Mouse (Mus musculus) frontal cortex, adult (tissue): ENCODE data around the gene Izumo4.
A peak's percentile ranks its signal among the peaks of the same experiment; 100 is the strongest.

ENCODE experiments used
- ATAC-seq: cut with Nextera tagmentation; 2 replicates; pipeline ENCODE4 v1.9.2; 2017; ENCODE audit warnings: mild to moderate bottlenecking, moderate library complexity, mixed read lengths; ENCODE audit not compliant: low TSS enrichment

Gene Izumo4

GRCm38 (mm10) chr10:80701721-80702535, at the start of gene Izumo4, which contains the start of gene Mob3a:
Gene Izumo4, plus strand, starts transcription at chr10:80702184.
Gene Mob3a, minus strand, starts transcription at chr10:80701977.
- peak; percentile 89 for ATAC-seq

GRCm38 (mm10) chr10:80653156-80653720, 48.7 kb upstream of the Izumo4 start:
- no peak for ATAC-seq

GRCm38 (mm10) chr10:80654866-80655265, 47.1 kb upstream of the Izumo4 start:
- ATAC-seq: no peak

GRCm38 (mm10) chr10:80655406-80656129, 46.4 kb upstream of the Izumo4 start:
- no peak for ATAC-seq

GRCm38 (mm10) chr10:80656130-80656862, 45.7 kb upstream of the Izumo4 start:
- ATAC-seq: peak; percentile 83

- peak; percentile 21; the same call in 1 of the 2 replicates for ATAC-seq
These were observed 44.9 kb upstream of the Izumo4 start, which contains the start of gene Btbd2 for GRCm38 (mm10) chr10:80656863-80657623. Gene Btbd2, minus strand, starts transcription at chr10:80657071.

GRCm38 (mm10) chr10:80658194-80658840, 43.7 kb upstream of the Izumo4 start:
- ATAC-seq: no peak

- no peak for ATAC-seq
These were observed 43.2 kb upstream of the Izumo4 start for GRCm38 (mm10) chr10:80658841-80659202.

- no peak for ATAC-seq
These were observed 42.8 kb upstream of the Izumo4 start for GRCm38 (mm10) chr10:80659213-80659612.

- no peak for ATAC-seq
These were observed 40.8 kb upstream of the Izumo4 start for GRCm38 (mm10) chr10:80661149-80661548.

GRCm38 (mm10) chr10:80663485-80664196, 38.3 kb upstream of the Izumo4 start:
- no peak for ATAC-seq

GRCm38 (mm10) chr10:80664197-80665015, 37.6 kb upstream of the Izumo4 start:
- peak; percentile 56; the same call in 1 of the 2 replicates for ATAC-seq

GRCm38 (mm10) chr10:80665016-80665380, 37.0 kb upstream of the Izumo4 start:
- ATAC-seq: no peak

GRCm38 (mm10) chr10:80665459-80665858, 36.5 kb upstream of the Izumo4 start:
- no peak for ATAC-seq

- ATAC-seq: no peak
These were observed 35.8 kb upstream of the Izumo4 start for GRCm38 (mm10) chr10:80665981-80666733.

GRCm38 (mm10) chr10:80666837-80667412, 35.1 kb upstream of the Izumo4 start:
- ATAC-seq: no peak

GRCm38 (mm10) chr10:80668614-80669013, 33.4 kb upstream of the Izumo4 start:
- ATAC-seq: no peak

- ATAC-seq: no peak
These were observed 33.0 kb upstream of the Izumo4 start for GRCm38 (mm10) chr10:80669018-80669417.
